Mouse (Mus musculus) ovary, postnatal 36 days (tissue): Measurements from ENCODE around the gene Nfkb1.

Experiments used
- DNase-seq: peaks from one replicate; pipeline ENCODE4 v3.0.0; 2022; ENCODE audit warnings: low spot score, mixed read lengths

Nfkb1 gene

DNA sequence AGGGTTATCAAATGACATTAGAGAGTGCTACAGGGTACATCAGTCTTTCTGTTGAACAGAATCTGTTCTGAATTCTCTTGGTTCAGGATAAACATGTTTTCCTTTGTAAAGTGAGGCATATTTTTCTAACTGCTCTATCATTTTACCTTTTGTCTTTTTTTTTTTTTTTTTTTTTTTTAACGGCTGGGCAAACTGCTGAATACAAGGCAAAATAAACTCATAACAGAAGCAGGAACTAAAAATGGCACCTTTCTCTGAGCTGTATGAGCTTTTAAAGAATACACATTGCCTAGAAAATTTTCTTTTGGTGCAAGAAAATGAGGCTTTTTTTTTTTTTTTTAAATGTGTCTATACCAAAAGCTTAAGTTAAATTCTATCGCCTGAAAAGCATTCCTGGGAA is 105.3 kb downstream of the Nfkb1 start:
- DNase-seq, result no peak

DNA sequence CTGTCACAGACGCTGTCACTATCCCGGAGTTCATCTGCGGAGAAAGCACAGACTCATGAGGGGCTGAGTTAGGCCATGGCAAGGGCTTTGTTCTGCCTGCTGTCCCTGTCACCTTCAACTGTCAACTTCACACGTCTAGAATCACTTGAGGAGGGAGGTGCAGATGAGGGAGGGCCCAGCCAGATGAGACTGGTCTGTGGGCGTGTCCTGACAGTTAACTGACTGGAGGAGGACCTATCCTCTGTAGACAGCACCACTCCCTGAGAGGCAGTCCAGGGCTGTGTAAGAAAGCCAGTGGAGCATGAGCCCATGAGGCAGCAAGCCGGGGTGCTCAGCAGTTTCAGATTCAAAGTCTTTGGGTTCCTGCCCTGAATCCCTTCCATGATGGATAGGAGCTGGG is 105.9 kb downstream of the Nfkb1 start:
- no peak for DNase-seq

DNA sequence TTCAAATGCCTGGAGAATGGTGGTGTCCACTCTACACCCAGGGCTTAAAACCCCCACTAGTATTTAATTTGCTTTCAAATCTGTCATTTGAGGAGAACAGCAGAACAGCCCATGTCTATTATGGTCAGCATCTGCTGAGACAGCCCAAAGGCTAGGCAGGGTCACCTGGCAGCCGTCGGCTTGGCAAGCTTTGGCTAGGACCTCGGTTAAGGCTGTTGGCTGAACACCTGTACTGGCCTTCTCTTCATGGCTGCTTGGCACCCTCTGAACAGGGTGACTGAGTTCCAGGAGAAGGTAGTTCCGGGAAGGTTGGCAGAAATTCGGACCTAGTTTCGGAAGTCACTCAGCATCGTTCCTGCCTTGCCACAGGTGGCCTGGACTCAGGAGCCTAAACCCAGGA is 109.1 kb downstream of the Nfkb1 start:
- no peak for DNase-seq

DNA sequence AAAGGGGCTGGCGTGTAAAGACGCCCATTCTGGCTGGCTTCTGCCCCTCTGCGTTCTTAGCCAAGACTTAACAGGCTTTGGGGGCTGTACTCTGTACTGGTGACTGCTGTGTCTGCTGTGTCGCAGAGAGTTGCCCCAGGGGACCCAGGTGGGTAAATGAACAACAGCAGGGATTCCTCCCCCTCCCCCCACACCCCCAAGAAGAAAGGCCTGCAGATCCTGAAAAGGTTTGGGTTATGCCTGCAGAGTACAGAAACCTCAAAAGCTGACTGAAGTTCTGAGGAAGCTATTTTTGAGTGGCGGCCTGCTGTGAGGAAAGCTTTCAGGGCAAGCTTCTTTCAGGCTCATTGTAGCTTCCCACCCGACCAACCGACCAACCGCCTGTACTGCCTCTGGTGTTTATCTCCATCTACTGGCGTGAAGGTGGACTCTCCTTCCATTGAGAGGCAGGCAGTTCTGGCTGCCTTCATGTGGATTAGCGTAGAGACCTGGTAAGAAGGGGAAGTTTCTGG is 109.7 kb downstream of the Nfkb1 start:
- DNase-seq, result no peak

DNA sequence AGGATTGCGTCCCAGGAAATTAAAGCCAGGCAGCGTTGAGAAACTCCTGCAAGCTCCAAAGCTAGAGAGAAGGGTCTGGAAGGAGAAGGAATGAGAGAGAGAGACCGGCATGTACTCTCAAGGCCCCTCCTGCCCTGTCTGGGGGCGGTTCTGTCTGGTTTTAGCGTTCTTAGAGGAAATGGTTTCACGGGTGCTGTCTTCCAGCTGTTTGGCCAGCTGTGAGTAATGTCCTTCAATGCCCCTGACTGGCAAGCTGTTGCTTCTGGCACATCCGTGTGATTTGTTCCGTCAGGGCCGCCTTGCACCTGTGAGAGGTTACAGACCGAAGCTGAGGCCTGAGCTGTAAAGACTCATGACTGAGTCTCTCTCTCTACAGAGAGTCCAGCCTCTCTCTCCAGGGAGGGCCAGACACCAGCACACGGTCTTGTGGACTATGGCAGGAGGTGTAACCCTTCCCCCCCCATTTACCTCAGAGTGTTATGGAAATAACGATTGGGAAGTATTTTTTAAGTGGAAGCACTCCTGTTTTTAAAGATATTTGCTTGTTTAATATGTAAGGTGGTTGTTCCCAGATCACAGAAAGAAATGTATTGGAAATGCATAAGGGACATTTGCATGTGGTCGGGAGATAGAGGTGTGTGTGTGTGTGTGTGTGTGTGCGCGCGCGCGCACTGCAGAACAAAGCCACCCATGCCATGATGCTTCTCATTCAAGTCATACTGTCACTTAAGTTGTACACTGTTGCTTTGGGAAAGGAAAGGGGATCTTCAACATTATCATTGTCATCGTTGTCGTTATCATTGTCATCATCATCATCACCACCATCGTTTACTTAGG is 110.7 kb downstream of the Nfkb1 start:
- no peak for DNase-seq

DNA sequence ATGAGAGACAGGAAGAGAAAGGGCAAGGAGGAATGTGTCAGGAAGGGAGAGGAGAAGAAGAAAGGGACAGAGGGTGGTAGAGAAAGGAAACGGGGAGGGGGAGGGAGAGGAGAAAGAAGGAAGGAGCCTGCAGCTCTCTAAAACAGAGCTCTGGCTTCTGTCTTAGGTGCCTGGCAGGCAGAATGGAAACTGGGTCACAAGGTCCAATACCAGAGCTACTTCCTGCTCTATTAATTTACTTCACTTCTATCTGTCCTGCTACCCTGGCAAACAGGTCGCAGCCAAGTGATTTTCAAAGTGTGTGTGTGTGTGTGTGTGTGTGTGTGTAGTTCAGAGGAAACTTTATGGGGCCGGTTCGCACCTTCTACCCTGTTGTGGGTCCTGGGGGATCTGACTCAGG is 112.2 kb downstream of the Nfkb1 start:
- no peak for DNase-seq

DNA sequence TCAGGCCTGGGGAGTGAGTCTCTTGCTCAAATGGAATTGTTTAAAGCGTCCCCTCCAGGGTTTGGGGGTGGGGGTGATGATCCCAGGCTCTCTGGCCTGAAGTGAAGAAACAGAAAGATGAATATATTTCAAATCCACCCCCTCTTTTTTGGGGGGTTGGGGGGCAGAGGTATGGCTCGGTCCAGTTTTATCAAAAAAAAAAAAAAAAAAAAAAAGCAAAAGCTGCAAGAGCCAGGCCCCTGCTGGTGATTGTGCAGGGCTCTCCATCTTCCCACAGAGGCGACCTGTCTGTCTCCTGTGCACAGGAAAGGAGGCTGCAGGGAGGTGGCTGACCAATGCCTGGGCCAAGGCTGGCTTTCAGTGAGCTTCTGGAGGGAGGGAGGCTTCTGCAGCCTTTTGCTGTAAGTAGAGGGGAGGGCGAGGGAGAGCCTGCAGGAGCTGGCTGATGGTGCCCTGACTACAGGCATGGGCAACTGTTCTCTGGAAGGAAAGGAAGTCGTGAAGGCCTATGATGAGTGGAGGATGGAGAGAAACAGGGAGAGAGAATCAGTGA is 112.7 kb downstream of the Nfkb1 start:
- DNase-seq, result no peak

DNA sequence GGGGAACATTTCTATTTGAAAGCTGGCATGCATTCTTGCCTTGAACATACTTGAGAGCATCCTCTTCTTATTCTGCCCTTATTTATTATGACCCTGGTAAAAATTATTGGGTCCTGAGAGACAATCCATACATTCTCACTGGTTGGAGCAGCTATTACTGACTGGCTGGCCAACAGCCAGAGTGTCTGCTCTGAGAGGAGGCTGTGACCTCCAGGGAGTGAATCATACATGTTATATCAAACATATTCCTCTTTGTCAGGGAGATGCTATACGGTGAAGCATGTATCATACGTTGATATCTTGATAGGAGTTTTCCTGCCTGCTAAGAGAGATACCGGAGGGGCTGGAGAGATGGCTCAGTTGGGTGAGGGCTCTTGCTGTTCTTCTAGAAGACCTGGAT is 116.2 kb downstream of the Nfkb1 start:
- DNase-seq, result no peak

DNA sequence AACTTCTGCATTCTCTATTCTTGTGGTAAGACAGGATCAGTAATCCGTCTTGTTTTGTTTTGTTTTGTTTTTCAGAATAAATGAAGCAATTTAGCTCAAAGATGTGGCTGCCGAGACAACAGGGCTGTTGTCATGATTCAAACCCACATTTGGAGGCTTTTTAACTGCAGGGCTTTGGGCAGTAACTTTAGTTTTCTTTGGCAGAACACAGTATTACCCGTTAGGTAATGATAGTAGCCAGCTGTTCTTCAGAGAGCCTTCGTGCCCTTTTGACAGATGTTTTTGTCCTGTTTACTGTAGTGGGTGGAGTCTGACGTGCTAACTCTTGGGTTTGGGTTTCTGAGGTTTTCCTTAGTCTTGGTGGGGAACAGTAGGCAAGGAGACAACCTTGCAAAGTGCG is 118.3 kb downstream of the Nfkb1 start:
- DNase-seq, result no peak

DNA sequence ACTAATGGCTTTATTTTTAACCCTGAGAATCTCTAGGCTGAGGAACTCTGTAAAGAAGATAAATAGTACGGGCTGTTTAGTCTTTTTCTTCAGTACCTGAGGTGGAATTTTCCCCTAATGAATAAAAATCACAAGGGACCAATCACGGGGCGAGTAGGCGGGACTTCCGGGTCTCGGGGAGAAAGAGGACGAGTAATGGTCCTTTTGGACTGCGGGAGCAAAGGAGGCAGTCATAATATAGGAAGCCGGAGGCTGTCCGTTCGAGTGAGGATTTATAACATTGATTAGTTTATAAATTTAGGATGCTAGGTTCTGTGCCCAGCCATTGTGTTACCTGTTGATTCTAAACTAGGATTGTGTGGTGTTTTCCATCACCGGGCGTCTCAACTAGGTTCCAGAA is 119.8 kb downstream of the Nfkb1 start:
- no peak for DNase-seq

DNA sequence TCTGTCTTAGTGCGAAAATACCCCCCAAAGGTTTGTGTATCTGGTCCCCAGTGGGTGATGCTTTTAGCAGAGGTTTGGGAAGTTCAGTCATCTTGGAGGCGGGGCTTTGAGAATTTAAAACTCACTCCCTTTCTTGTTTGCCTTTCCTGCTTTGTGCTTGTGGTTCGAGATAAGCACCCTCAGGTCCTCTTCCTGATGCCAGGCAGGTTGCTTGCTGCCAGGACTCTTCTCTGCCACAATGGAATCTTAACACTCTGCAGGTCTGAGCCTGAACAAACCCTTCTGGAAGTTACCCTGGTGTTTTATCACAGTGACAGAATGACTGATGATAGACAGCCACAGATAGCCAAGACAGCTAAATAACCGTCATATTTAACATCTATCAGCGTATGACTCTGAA is 122.7 kb downstream of the Nfkb1 start:
- no peak for DNase-seq

DNA sequence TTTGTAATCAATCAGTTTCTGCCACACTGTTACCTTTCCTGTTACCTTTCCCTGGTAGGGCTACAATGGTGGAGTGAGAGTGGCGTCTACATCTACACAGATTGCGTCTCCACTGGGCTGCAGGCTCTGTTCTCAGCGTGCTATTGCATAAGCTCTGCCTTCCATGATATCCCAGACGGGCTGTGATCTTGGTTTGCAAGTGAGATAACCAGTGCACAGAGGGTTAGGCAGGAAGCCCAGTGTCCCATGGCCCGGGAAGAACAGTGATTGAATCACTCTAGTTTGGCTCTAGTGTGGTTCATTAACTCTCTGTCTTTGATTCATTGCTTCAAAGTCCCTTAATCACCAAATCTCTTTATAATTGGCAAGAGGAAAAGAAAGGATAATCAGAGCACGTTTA is 123.5 kb downstream of the Nfkb1 start:
- no peak for DNase-seq

DNA sequence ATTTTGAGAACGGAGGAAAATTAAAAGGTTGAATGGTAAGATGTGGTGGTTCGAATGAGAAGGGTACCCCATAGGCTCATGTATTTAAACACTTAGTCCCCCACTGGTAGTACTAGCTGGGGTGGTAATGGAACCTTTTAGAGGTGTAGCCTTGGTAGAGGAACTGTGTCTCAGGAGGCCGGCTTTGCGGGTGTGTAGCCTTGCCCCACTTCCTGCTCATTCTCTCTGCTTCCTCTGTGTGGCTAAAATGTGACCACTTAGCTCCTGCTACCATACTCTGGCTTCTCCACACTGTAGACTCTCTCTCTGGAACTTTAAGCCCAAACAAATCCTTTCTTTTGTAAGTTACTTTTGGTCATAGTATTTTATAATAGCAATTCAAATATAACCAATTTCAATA is 126.0 kb downstream of the Nfkb1 start:
- DNase-seq, result no peak

DNA sequence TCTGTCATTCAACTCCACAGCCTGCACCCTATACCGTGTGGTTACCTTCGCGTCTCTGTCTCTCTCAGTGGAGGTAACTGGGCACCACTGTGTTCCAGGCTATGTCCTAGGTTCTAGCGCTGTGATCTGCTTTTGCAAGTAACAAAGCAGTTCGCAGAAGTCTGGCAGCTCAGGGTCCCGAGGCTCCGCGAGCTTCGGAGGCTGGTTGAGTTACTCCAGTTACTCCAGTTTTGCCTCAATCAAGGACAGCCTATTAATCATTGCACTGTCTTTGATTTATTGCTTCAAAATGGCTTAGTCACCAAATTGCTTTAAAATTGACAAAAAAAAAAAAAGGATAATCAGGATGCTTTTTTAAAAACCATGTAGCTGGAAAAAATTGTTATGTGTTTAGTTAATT is 126.6 kb downstream of the Nfkb1 start:
- DNase-seq, result no peak

DNA sequence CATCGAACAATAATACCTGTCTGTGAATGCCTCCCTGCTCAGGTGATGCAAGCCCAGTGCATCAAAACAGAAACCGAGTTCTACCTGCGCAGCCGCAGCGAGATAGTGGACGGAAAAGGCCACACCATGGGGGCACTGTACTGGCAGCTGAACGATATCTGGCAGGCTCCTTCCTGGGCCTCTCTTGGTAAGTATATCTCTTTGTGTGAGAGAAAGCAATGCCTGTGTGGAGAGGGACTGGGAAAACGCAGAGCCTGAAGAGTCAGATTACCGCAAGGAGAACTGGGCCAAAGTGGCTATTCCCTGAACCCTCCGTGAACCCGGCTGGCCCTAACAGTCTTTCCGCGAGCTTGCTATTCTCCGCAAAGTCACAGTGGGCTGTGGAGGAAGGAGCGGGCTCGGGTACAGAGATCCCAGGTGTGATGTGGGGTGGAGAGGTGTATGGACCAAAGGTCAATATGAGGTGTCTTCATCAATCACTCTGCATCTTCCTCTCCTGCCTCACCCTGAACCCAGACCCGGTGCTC is 128.1 kb downstream of the Nfkb1 start:
- DNase-seq, result no peak

DNA sequence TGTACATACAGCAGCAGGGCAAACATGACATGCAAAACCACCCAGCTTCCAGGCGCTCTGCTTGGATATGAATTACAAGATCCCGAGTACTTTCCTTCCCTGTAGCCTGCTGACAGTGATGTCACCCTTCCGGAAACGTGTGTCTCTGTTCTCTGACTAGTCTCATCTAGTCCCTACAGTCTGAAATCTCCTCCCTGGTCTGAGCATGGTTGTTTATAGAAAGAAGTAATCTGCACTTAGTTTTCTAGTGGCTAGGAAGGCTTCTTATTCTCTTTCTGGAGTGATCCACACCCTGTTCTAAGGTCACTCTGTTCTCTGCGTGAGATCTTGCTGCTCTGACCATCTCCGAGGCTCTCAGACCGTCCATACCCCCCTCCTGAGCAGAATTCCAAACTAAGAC is 129.3 kb downstream of the Nfkb1 start:
- DNase-seq, result no peak

DNA sequence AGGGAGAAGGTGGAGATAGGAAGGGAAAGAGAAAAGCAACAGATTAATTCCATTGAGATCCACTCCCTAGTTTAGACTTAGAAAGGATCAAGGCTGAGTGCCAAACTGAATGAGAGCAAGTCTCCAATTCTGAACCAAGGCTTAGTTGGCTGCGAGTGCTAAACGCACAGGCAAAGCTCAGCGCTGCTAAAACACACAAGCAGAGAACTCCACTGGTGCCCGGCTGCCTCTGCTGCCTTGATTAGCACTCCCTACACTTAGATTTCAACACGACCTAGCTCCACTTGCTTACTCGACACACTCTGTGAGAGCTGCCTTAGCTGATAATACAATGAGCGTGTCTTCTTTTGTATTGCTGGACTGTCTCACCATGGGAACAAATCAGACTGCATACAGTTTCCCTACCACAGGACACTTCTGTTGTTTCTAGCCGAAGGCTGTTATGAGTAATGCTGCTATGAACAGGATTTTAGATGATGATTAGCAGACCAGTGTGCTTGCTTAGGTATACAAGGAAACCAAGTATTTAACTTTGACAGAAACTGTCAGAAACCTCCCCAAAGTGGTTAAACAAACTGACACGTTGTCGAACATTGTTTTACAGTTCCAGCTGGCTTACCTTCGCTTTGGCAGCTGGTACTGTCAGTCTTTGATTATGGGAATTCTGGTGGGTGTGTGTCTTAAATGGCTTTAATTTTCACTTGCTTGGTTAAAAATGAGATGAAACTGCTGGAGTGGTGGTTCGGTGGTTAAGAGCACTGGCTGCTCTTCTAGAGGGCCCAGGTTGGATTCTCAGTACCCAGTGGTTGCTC is 134.3 kb downstream of the Nfkb1 start:
- DNase-seq, result no peak

DNA sequence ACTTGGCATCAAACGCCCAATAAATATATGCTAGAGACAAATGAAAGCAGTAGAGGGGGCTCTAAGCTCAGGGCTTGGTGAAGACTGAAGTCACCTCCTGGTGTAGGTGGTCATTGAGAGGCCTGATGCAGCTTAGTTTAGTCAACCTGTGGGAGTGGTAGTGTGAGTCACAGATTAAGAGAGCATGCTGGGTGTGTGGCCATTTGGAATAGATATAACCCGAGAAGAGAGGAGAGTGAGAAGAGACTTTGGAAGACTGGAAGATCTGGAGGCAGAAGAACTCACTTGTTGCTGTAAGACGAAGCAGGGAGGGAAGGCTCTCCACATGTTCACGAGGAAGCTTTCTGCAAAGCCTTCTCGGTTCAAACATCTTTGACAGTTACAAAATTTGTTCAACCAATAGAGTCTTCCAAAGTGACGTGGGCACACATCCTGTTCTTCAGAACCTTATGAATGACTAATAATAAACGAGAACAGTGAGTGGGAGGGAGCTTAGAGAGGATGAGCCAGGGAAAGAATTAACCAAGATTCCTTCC is 135.2 kb downstream of the Nfkb1 start:
- DNase-seq, result no peak

DNA sequence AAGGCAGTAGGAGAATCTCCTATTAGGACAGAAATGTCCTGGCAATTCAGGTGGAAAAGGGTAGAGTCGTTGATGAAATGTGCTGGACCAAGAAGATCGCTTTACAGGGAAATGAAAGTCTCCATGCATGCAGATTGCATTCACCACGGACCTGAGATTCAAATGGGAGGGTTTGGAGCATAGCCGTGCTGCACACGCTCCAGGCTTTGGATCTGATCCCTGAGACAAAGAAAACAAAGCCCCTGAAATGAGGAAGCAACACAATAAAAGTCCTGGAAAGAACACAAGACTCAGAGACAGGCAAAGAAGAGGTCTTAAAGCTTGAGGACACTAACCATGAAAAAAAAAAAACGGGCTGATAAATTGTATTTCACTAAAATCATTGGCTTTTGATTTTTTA is 136.2 kb downstream of the Nfkb1 start:
- no peak for DNase-seq

DNA sequence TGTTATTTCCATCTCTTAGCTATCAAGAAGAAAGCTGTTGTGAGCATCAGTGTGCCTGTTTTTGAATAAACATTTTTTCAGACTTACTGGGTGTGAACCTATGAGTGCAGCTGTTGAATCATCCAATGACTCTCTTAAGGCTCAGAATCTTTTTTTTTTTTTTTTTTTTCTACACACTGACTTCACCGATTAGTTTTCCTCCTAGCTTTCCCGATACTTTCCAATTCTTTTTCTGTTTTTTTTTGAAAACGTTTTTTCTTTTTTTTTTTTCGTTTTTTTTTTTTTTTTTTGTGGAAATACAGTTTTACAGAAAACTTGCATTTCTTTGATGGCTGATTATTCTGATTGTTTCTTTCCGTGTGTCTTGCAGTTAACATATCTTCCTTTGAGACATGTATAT is 138.5 kb downstream of the Nfkb1 start:
- DNase-seq, result no peak

DNA sequence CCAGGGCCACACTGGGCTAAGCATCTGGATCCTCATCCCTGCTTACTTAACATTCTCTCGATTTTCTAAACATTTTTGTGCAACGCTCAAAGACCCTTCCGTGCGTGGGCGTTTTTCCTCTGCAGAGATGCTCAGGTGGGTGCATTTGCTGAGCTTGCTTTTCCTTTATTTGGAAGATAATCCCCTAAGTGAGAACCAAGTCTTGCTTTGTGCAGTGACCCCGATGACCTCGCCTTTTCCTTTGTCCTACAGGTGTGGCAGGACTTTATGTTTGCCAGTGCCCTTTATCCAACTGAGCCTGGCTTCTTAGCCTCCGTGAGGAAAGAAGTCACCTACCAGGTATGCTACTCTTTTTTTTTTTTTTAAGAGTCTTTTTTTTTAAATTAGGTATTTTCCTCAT is 144.0 kb downstream of the Nfkb1 start:
- no peak for DNase-seq

DNA sequence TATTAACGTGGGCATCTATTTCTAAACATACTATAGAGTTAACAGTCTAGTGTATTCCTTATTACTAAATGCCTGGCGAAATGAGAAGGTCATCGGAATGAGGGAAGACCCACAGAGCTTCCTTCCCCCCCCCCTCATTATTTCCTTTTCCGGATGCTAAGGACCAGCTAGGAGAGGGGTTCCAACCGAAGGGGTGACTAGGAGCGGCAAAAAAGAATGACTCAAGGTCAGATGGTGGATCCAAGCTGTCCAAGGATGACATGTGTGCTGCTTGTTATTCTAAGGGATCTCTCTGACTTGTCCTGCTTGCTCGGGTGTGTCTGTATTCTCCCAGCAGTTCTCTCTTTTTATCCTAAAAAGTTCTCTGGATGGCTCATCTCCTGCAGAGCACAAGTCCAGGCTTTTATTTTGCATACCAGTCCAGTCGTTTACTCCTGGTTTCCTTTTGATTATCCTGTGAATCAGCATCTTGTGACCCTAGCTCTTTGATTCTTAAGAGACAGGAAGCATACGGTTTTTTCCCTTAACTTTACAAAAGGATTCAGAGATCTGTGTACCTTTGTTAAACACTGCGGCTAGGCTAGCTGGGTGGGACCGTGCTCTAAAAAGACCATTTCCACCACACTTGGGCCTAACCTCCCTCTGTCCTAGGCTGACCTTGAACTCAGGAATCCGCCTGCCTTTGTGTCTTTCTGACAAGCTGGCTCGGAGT is 145.0 kb downstream of the Nfkb1 start:
- DNase-seq, result no peak
